Mouse (Mus musculus) hematopoietic stem cell, adult 5-6 weeks (primary cell): ENCODE data around the gene Sertad4. TPM values are rescaled to one million over a fixed set of nuclear protein-coding genes. Genes with fewer than 3 reads are reported as not detected.

Experiments
- ATAC-seq, 2 experiments: fragments of 125-278 bp in 1 of 2; replicated peaks in 1 of 2; 2 replicates each; pipeline ENCODE4 v1.8.0; 2016 to 2017; ENCODE audit warnings: inconsistent platforms in 2 of 2, mild to moderate bottlenecking in 2 of 2, moderate number of reproducible peaks in 2 of 2, low read depth in 1 of 2, moderate TSS enrichment in 1 of 2; ENCODE audit not compliant: low FRiP score in 2 of 2, poor library complexity in 2 of 2, severe bottlenecking in 2 of 2, insufficient read depth in 1 of 2, low TSS enrichment in 1 of 2
- total RNA-seq: library from RNA; stranded (forward); fragments of 172-1452, 232-1000 nt; gene quantifications from 2 replicates; pipeline ENCODE4 v1.2.3, GENCODE M21; 2017

The Sertad4 gene
- total RNA-seq = not detected in 2 replicates

- no peak for ATAC-seq
Observed at GRCm38 (mm10) chr1:192855474-192856230, at the start of gene Sertad4. Gene Sertad4 (minus strand): TSS chr1:192855756.

GRCm38 (mm10) chr1:192901516-192901915, 46.0 kb upstream of the Sertad4 start:
- no peak for ATAC-seq

GRCm38 (mm10) chr1:192900913-192901312, 45.4 kb upstream of the Sertad4 start:
- no peak for ATAC-seq

GRCm38 (mm10) chr1:192898742-192899141, 43.2 kb upstream of the Sertad4 start:
- ATAC-seq = no peak

- ATAC-seq = no peak
Observed at GRCm38 (mm10) chr1:192897218-192897617, 41.7 kb upstream of the Sertad4 start.

- ATAC-seq = no peak
Observed at GRCm38 (mm10) chr1:192896076-192896475, 40.5 kb upstream of the Sertad4 start.

- ATAC-seq = no peak
Observed at GRCm38 (mm10) chr1:192890716-192891115, 35.2 kb upstream of the Sertad4 start.

- ATAC-seq = no peak
Observed at GRCm38 (mm10) chr1:192882617-192883295, 27.2 kb upstream of the Sertad4 start.

GRCm38 (mm10) chr1:192880130-192880529, 24.6 kb upstream of the Sertad4 start:
- no peak for ATAC-seq

GRCm38 (mm10) chr1:192879086-192879580, 23.6 kb upstream of the Sertad4 start:
- no peak for ATAC-seq

- no peak for ATAC-seq
Observed at GRCm38 (mm10) chr1:192872841-192873240, 17.3 kb upstream of the Sertad4 start.

- no peak for ATAC-seq
Observed at GRCm38 (mm10) chr1:192869761-192870160, 14.2 kb upstream of the Sertad4 start.

- no peak for ATAC-seq
Observed at GRCm38 (mm10) chr1:192864440-192864839, 8.9 kb upstream of the Sertad4 start.

GRCm38 (mm10) chr1:192861305-192861960, 5.9 kb upstream of the Sertad4 start:
- no peak for ATAC-seq

- no peak for ATAC-seq
Observed at GRCm38 (mm10) chr1:192860273-192860672, 4.7 kb upstream of the Sertad4 start.

- no peak for ATAC-seq
Observed at GRCm38 (mm10) chr1:192857582-192857981, 2.0 kb upstream of the Sertad4 start.

- no peak for ATAC-seq
Observed at GRCm38 (mm10) chr1:192856931-192857330, 1.4 kb upstream of the Sertad4 start.

- no peak; a peak in 1 of 4 replicates for ATAC-seq
Observed at GRCm38 (mm10) chr1:192856411-192856810, 855 bp upstream of the Sertad4 start.
